Mouse (Mus musculus) megakaryocyte, embryonic 14.5 days (primary cell): ENCODE measurements around the gene Lsp1. TPM values are rescaled to one million over a fixed set of nuclear protein-coding genes. Genes with fewer than 3 reads are reported as not detected.

ENCODE experiments used
- H3K27me3 ChIP-seq: replicated peaks from 2 replicates; pipeline ENCODE3; 2012; ENCODE audit warnings: inconsistent platforms
- H3K36me3 ChIP-seq: replicated peaks from 2 replicates; pipeline ENCODE3; 2012; ENCODE audit warnings: low read length, inconsistent platforms, mixed read lengths
- H3K4me1 ChIP-seq: 2 replicates; pipeline ENCODE4 v1.6.1; 2012; ENCODE audit warnings: inconsistent platforms
- H3K4me3 ChIP-seq: replicated peaks from 2 replicates; pipeline ENCODE3; 2012; ENCODE audit warnings: moderate library complexity, mild to moderate bottlenecking, inconsistent platforms
- H3K9me3 ChIP-seq: 2 replicates; pipeline ENCODE4 v1.6.1; 2012; ENCODE audit warnings: inconsistent platforms
- FLI1 ChIP-seq: IDR thresholded peaks from 2 replicates; pipeline ENCODE4 v1.6.1; 2012; ENCODE audit warnings: low read length, inconsistent platforms, mixed read lengths
- GATA1 ChIP-seq: IDR thresholded peaks from 3 replicates; pipeline ENCODE4 v1.6.1; 2012; ENCODE audit warnings: mixed read lengths, low read length, inconsistent platforms, borderline replicate concordance
- polyA plus RNA-seq: library from polyadenylated mRNA; stranded (reverse); fragments of >175 nt; gene quantifications from 2 replicates; pipeline ENCODE4 v1.2.3, GENCODE M21; 2012; ENCODE audit warnings: low replicate concordance; ENCODE audit not compliant: insufficient read depth

The Lsp1 gene
- polyA plus RNA-seq, 1 experiment: 33.2 TPM

DNA sequence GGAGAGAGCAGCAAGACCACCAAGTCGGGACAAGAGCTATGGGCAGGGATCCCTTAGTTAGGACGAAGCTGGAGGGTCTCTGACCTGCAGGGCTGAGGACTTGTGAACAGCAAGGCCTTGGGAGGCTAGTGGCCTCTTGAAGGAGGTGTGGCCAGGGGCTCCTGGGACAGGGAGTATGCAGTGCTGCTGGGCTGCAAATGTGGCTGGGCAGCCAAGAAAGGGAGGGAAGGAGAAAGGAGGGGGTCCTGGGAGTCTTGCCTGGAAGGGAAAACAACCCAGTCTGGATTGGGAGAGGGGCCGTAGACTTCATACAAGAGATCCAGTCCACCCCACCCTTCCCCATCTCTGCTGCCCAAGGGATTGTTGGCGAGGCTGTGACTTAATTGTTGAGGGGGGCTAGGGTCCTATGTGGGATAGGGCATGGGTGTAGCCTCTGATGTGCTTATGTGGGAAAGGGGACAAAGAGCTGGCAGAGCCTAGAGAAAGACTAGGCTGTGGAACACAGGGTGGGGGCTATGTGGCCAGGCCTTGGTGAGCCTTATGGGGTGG, 71.4 kb downstream of the Lsp1 start:
- no peak for TF ChIP-seq FLI1
- TF ChIP-seq GATA1: no peak
- Histone ChIP-seq H3K27me3 (peaks cover 41% of the 10 kb centered on the region), H3K36me3 (peaks cover 16% of the 10 kb centered on the region), H3K4me3 (no peak overlapping the region), H3K9me3 (no peaks in the 10 kb centered on the region), H3K4me1 (peaks cover 30% of the 10 kb centered on the region)

DNA sequence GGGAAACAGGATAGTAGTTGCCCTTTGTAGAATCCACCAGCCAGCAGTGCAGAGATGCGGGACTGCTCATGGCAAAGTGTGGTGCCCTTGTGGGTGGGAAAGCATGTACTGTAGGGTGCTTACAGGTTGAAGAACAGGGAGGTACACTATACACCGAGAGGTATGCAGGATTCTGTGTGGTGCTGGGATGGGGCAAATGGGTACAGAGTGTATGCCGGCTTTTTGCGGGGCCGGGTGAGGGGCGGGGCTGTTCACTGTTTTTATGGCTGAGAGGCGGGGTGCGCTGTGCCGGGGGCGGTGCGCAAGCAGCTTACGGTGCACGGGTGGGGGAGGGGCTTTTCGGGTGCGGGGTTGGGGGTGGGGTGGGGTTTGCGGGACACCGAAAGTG, 72.1 kb downstream of the Lsp1 start, which contains the start of gene Mrpl23:
Gene Mrpl23 (plus strand): TSS at position 16 of the 388 bp plus-strand sequence.
- Histone ChIP-seq H3K4me3 (peak within 1 kb of the TSS; percentile 96), H3K36me3 (peaks cover 23% of the 10 kb centered on the region), H3K4me1 (peaks cover 30% of the 10 kb centered on the region), H3K9me3 (no peaks in the 10 kb centered on the region), H3K27me3 (peaks cover 37% of the 10 kb centered on the region)
- TF ChIP-seq FLI1 (no peak), GATA1 (no peak)

DNA sequence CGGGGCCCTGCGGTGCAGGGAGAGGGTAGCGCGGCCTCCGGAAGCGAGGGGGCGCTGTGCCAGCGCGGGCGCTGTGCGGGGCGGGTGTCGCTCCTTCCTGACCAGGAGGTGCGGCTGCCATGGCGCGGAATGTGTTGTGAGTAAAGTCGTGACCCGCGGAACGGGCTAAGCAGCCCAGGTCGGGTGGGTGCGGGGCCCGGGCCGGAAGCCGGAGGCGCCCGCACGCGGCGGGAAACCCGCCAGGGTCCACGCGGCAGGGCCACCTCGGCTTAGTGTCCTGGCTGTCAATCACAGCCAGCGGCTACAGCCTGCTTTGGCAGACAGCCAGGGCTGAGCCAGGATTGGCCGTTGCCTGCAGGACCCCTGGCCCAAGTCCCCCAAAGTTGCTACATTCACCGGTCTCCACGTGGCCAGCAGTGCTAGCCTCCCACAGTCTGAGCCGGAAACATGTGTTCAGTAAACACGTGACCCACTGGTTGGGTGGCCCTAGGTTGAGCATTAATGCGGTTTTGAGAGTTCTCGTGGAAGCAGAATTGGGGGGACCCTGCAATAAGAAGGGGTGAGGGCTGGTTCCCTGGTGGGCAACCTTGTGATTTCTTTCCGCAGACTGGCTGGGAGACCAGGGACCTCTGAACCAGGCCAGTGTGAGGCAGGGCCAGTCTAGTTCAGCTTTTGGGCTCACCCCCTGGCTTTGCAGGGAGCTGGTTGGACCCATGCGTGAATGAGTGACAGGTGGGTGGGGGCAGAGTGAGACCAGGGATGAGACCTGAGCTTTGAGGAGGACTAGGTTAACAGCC, 72.6 kb downstream of the Lsp1 start:
- peaks cover 33% of the 10 kb centered on the region for H3K4me1 ChIP-seq

DNA sequence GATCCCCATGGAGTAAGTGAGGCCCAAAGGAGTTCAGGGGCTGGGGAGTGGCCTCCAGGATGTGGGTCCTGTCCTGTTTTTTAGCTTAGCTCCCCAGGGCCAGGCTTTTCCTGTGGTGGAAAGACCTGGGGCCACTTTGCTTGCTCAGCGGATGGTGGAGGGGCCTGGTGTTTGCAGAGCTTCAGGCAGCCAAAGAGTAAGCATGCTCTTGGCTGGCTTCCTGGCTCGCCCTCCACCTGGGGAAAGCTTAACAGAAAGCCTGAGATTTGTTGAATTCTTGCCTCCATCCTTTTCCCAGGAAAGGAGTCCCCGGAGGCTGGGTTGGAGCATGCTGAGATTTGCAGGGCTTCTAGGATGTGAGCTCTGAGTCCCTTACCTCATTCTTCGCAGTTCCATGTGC, 74.5 kb downstream of the Lsp1 start:
- Histone ChIP-seq H3K9me3 (no peaks in the 10 kb centered on the region), H3K4me1 (peaks cover 33% of the 10 kb centered on the region), H3K36me3 (peaks cover 44% of the 10 kb centered on the region), H3K27me3 (peaks cover 22% of the 10 kb centered on the region), H3K4me3 (no peak overlapping the region)
- TF ChIP-seq FLI1 (no peak), GATA1 (no peak)

More for the DNA sequence above, 72.6 kb downstream of the Lsp1 start:
- Histone ChIP-seq H3K27me3 (peaks cover 33% of the 10 kb centered on the region), H3K4me3 (peak overlapping the region; percentile 96), H3K36me3 (peaks cover 26% of the 10 kb centered on the region), H3K9me3 (no peaks in the 10 kb centered on the region)
- no peak for TF ChIP-seq GATA1
- TF ChIP-seq FLI1: 0 out of 2 replicates have a peak, but pooled peaks have one; percentile 15

DNA sequence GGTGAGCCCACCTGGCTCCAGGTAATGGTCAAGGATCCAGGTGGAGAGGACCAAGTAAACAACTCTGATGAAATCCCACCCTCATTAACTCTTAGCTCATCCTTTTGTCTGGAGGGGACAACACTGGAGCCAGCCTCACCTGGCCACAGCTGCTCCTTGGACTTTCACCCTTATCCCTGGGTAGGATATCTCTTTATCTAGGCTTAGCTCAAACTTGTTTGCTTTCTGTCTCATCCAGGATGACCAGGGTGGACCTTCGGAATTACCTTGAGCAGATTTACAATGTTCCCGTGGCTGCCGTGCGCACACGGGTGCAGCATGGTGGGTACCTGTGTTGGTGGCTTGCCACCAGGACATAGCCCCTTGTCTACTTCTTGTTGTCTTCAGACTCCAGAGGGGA, 75.2 kb downstream of the Lsp1 start:
- Histone ChIP-seq H3K4me1 (peaks cover 35% of the 10 kb centered on the region), H3K27me3 (peaks cover 18% of the 10 kb centered on the region), H3K4me3 (no peak overlapping the region), H3K36me3 (peaks cover 50% of the 10 kb centered on the region), H3K9me3 (no peaks in the 10 kb centered on the region)
- no peak for TF ChIP-seq FLI1
- no peak for TF ChIP-seq GATA1

DNA sequence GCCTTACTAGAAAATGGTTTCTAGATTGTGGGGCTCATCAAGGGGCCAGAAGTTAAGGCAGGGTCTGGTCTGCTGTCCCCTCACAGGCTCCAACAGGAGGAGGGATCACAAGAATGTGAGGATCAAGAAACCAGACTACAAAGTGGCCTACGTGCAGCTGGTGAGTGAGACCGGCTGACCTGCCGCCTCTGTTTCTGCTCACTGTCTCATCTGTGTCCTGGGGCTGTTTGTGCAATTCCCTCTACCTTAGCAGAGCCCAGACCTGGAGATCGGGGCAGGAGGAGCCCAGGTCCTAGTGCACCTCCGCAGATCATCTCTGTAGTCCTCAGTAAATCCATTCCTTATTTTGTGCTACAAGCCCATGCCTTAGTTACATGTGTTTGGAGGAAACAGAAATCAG, 76.6 kb downstream of the Lsp1 start:
- Histone ChIP-seq H3K9me3 (no peaks in the 10 kb centered on the region), H3K4me3 (no peak overlapping the region), H3K36me3 (peaks cover 59% of the 10 kb centered on the region), H3K27me3 (peaks cover 5% of the 10 kb centered on the region), H3K4me1 (peaks cover 32% of the 10 kb centered on the region)
- no peak for TF ChIP-seq FLI1
- TF ChIP-seq GATA1: no peak

DNA sequence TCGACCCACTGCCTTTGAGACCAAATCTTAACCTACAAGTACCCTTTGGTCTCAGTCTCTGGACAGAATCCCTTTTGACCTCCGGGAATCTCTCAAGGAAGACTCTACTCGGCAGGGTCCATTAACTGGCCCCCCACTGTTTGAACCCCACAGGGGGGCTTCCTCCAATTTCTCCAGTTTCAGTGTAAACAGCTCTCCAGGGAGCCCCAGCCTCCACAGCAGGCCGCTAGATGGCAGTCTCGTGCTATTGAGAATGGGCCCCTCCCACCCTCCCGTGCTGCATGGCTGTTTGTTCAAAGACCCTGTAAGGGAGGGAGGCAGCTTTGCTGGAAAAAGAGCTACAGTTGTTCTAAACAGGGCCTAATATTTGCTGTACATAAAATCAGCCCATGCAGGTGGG, 77.3 kb downstream of the Lsp1 start:
- Histone ChIP-seq H3K27me3 (no peaks in the 10 kb centered on the region), H3K9me3 (no peaks in the 10 kb centered on the region), H3K4me1 (peaks cover 25% of the 10 kb centered on the region), H3K36me3 (peaks cover 59% of the 10 kb centered on the region), H3K4me3 (no peak overlapping the region)
- TF ChIP-seq FLI1 (no peak), GATA1 (no peak)

DNA sequence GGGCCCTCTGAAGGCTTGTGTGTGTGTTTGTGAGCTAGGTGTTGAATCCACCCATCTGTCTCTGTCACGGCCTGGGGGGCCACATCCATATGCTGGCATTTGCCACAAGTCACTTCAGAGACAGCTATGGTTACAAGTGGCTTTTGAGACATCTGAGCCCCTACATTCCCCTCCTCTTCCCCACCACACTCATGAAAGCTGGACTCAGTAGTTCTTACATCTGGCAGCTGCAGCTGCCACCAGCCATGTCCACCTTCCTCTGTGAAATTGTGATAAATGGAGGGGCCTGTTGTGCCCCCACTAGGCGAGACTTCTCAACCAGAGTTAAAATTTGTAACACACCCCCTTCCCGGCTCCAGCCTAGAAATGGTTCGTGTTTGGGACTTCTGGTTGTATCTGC, 77.7 kb downstream of the Lsp1 start:
- Histone ChIP-seq H3K36me3 (peaks cover 62% of the 10 kb centered on the region), H3K27me3 (no peaks in the 10 kb centered on the region), H3K9me3 (no peaks in the 10 kb centered on the region), H3K4me1 (peaks cover 23% of the 10 kb centered on the region), H3K4me3 (no peak overlapping the region)
- TF ChIP-seq GATA1: no peak
- TF ChIP-seq FLI1: no peak

DNA sequence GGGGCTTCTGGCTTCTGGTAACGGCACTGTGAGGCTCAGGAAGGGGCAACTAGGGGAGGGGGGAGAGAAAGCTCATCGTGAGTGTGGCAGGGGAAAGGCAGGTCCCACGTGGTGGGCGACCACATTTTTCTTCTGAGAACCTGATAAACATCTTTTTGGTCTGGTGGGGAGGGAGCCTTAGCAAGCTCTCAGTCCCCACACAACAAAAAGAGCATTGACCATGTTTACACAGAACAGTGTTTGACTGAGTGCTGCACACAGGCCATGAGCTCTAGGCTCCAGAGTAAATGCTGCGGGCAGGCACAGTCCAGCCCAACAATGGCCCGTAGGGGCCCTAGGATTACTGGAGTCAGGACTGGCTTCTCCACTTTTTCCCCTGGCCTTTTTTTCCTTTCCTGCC, 78.2 kb downstream of the Lsp1 start:
- H3K27me3 ChIP-seq: no peaks in the 10 kb centered on the region
- H3K4me3 ChIP-seq: no peak overlapping the region
- H3K9me3 ChIP-seq: no peaks in the 10 kb centered on the region
- no peak for TF ChIP-seq GATA1
- TF ChIP-seq FLI1: no peak
- H3K4me1 ChIP-seq: peaks cover 19% of the 10 kb centered on the region
- peaks cover 63% of the 10 kb centered on the region for H3K36me3 ChIP-seq

DNA sequence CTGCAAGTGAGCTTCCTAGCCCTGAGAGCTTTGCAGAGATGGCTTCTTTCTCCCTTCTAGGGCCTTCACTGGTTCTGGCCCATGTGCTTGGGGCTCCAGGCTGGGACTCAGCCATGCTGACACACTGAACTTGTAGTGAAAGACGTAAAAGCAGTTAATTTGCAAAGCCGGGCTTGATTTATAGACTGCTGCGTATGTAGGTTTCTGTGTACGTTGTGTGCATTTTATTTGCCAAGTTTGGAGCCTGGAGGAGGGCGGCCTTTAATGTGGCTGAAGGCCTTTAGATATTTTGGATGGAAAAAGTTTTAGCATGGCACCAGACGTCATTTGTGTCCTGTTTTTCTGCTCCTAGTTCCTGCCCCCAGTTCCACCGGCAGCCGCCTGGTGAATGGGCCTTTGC, 79.2 kb downstream of the Lsp1 start:
- TF ChIP-seq GATA1: no peak
- TF ChIP-seq FLI1: no peak
- H3K36me3 ChIP-seq: peaks cover 63% of the 10 kb centered on the region

More for the DNA sequence above, 79.2 kb downstream of the Lsp1 start:
- H3K9me3 ChIP-seq: no peaks in the 10 kb centered on the region
- H3K27me3 ChIP-seq: no peaks in the 10 kb centered on the region
- peaks cover 8% of the 10 kb centered on the region for H3K4me1 ChIP-seq
- H3K4me3 ChIP-seq: no peak overlapping the region
